Mouse (Mus musculus) hindbrain, embryonic 12.5 days (tissue): ENCODE data around the gene Dnajb3. TPM values are rescaled to one million over a fixed set of nuclear protein-coding genes. Genes with fewer than 3 reads are reported as not detected.

Experiments
- ATAC-seq: fragments of 200-750 bp; cut with Nextera tagmentation; 2 replicates; pipeline ENCODE4 v1.8.0; 2017; ENCODE audit warnings: moderate TSS enrichment; ENCODE audit not compliant: low FRiP score
- H3K27ac ChIP-seq: fragments of 300-500 bp; sonication (generic); 2 replicates; pipeline ENCODE4 v1.5.1; 2016; ENCODE audit warnings: mild to moderate bottlenecking
- H3K27me3 ChIP-seq: fragments of 300-500 bp; sonication (generic); 2 replicates; pipeline ENCODE4 v1.6.1; 2016; ENCODE audit warnings: mild to moderate bottlenecking
- H3K36me3 ChIP-seq: fragments of 300-500 bp; sonication (generic); 2 replicates; pipeline ENCODE4 v1.6.1; 2016; ENCODE audit warnings: mild to moderate bottlenecking
- H3K4me1 ChIP-seq: fragments of 300-500 bp; sonication (generic); 2 replicates; pipeline ENCODE4 v1.6.1; 2016
- H3K4me2 ChIP-seq: fragments of 300-500 bp; sonication (generic); replicated peaks from 2 replicates; pipeline ENCODE4 v1.6.1; 2016; ENCODE audit warnings: mild to moderate bottlenecking
- H3K4me3 ChIP-seq: fragments of 300-500 bp; sonication (generic); 2 replicates; pipeline ENCODE4 v1.5.1; 2016; ENCODE audit warnings: mild to moderate bottlenecking
- H3K9ac ChIP-seq: fragments of 300-500 bp; sonication (generic); 2 replicates; pipeline ENCODE4 v1.6.1; 2016; ENCODE audit warnings: mild to moderate bottlenecking, moderate library complexity
- H3K9me3 ChIP-seq: fragments of 300-500 bp; sonication (generic); replicated peaks from 2 replicates; pipeline ENCODE4 v1.6.1; 2016; ENCODE audit warnings: mild to moderate bottlenecking
- WGBS: fragments of 180-500 bp; shearing (Covaris S2); methylation state at CpG from one replicate; pipeline ENCODE4 v1.1.7; 2016; 5-methylcytosine and 5-hydroxymethylcytosine counted together
- polyA plus RNA-seq: library from polyadenylated mRNA; unstranded; fragments of >200 nt; fragmentation: Nextera tagmentation; extraction: Ambion mirVana; gene quantifications from 2 replicates; pipeline ENCODE4 v1.2.1, GENCODE M21; 2016

The Dnajb3 gene
- polyA plus RNA-seq, 1 experiment from 2014 or later, result 14.1 TPM

- Histone ChIP-seq H3K9me3 (peaks cover 41% of the 10 kb centered on the region), H3K27me3 (no peaks in the 10 kb centered on the region), H3K27ac (no peak overlapping the region), H3K4me3 (no peak overlapping the region), H3K4me1 (no peaks in the 10 kb centered on the region), H3K4me2 (no peak overlapping the region), H3K36me3 (no peaks in the 10 kb centered on the region), H3K9ac (no peak overlapping the region)
- WGBS, result 47% methylated on average over 4 of the region's 4 CpGs
- no peak for ATAC-seq
Observed at GRCm38 (mm10) chr1:88218591-88218990, 13.0 kb upstream of the Dnajb3 start.

GRCm38 (mm10) chr1:88218051-88218450 lies 12.5 kb upstream of the Dnajb3 start:
- 77% methylated on average over 9 of the region's 9 CpGs for WGBS
- ATAC-seq, result no peak

GRCm38 (mm10) chr1:88217576-88217975 lies 12.0 kb upstream of the Dnajb3 start:
- ATAC-seq, result no peak
- no peak overlapping the region for H3K4me3 ChIP-seq
- H3K36me3 ChIP-seq, result no peaks in the 10 kb centered on the region
- H3K9ac ChIP-seq, result no peak overlapping the region
- no peak overlapping the region for H3K4me2 ChIP-seq
- H3K9me3 ChIP-seq, result peaks cover 52% of the 10 kb centered on the region
- H3K27ac ChIP-seq, result no peak overlapping the region
- WGBS, result 41% methylated on average over 3 of the region's 3 CpGs
- no peaks in the 10 kb centered on the region for H3K4me1 ChIP-seq
- H3K27me3 ChIP-seq, result no peaks in the 10 kb centered on the region

More at GRCm38 (mm10) chr1:88218051-88218450, 12.5 kb upstream of the Dnajb3 start:
- H3K4me2 ChIP-seq, result no peak overlapping the region
- no peaks in the 10 kb centered on the region for H3K27me3 ChIP-seq
- H3K27ac ChIP-seq, result no peak overlapping the region
- H3K4me1 ChIP-seq, result no peaks in the 10 kb centered on the region
- H3K36me3 ChIP-seq, result no peaks in the 10 kb centered on the region
- no peak overlapping the region for H3K9ac ChIP-seq
- H3K4me3 ChIP-seq, result no peak overlapping the region
- peaks cover 47% of the 10 kb centered on the region for H3K9me3 ChIP-seq

GRCm38 (mm10) chr1:88217144-88217543 lies 11.6 kb upstream of the Dnajb3 start:
- Histone ChIP-seq H3K4me1 (no peaks in the 10 kb centered on the region), H3K4me3 (no peak overlapping the region), H3K9me3 (peaks cover 54% of the 10 kb centered on the region), H3K27ac (no peak overlapping the region), H3K9ac (no peak overlapping the region), H3K4me2 (no peak overlapping the region), H3K27me3 (no peaks in the 10 kb centered on the region), H3K36me3 (no peaks in the 10 kb centered on the region)
- WGBS, result 65% methylated on average over 2 of the region's 2 CpGs
- no peak for ATAC-seq

GRCm38 (mm10) chr1:88216551-88216950 lies 11.0 kb upstream of the Dnajb3 start:
- no peaks in the 10 kb centered on the region for H3K4me1 ChIP-seq
- peaks cover 58% of the 10 kb centered on the region for H3K9me3 ChIP-seq
- H3K4me2 ChIP-seq, result no peak overlapping the region
- H3K36me3 ChIP-seq, result no peaks in the 10 kb centered on the region
- H3K9ac ChIP-seq, result no peak overlapping the region
- 62% methylated on average over 2 of the region's 2 CpGs for WGBS
- no peak overlapping the region for H3K4me3 ChIP-seq
- no peak overlapping the region for H3K27ac ChIP-seq
- H3K27me3 ChIP-seq, result no peaks in the 10 kb centered on the region
- ATAC-seq, result no peak

- ATAC-seq, result no peak
- no peaks in the 10 kb centered on the region for H3K36me3 ChIP-seq
- H3K4me2 ChIP-seq, result no peak overlapping the region
- 72% methylated on average over 10 of the region's 10 CpGs for WGBS
- H3K9me3 ChIP-seq, result peaks cover 61% of the 10 kb centered on the region
- H3K27me3 ChIP-seq, result no peaks in the 10 kb centered on the region
- no peak overlapping the region for H3K27ac ChIP-seq
- H3K9ac ChIP-seq, result no peak overlapping the region
- no peak overlapping the region for H3K4me3 ChIP-seq
- no peaks in the 10 kb centered on the region for H3K4me1 ChIP-seq
Observed at GRCm38 (mm10) chr1:88215466-88216380, 10.1 kb upstream of the Dnajb3 start.

GRCm38 (mm10) chr1:88214462-88214952 lies 8.9 kb upstream of the Dnajb3 start:
- H3K9ac ChIP-seq, result no peak overlapping the region
- no peaks in the 10 kb centered on the region for H3K27me3 ChIP-seq
- H3K9me3 ChIP-seq, result peaks cover 61% of the 10 kb centered on the region
- no peaks in the 10 kb centered on the region for H3K36me3 ChIP-seq
- H3K27ac ChIP-seq, result no peak overlapping the region
- H3K4me2 ChIP-seq, result no peak overlapping the region
- H3K4me1 ChIP-seq, result no peaks in the 10 kb centered on the region
- 81% methylated on average over 2 of the region's 2 CpGs for WGBS
- H3K4me3 ChIP-seq, result no peak overlapping the region
- no peak for ATAC-seq

GRCm38 (mm10) chr1:88213766-88214461 lies 8.3 kb upstream of the Dnajb3 start:
- Histone ChIP-seq H3K9ac (no peak overlapping the region), H3K9me3 (peaks cover 61% of the 10 kb centered on the region), H3K4me3 (no peak overlapping the region), H3K4me1 (no peaks in the 10 kb centered on the region), H3K27me3 (no peaks in the 10 kb centered on the region), H3K4me2 (no peak overlapping the region), H3K27ac (no peak overlapping the region), H3K36me3 (no peaks in the 10 kb centered on the region)
- WGBS, result 86% methylated on average over 2 of the region's 2 CpGs
- no peak for ATAC-seq

GRCm38 (mm10) chr1:88213061-88213460 lies 7.5 kb upstream of the Dnajb3 start:
- H3K4me1 ChIP-seq, result no peaks in the 10 kb centered on the region
- ATAC-seq, result 0 out of 2 replicates have a peak, but pooled peaks have one; percentile 3
- no peaks in the 10 kb centered on the region for H3K36me3 ChIP-seq
- H3K4me2 ChIP-seq, result no peak overlapping the region
- WGBS, result 78% methylated on average over 1 of the region's 1 CpGs
- no peak overlapping the region for H3K27ac ChIP-seq
- H3K4me3 ChIP-seq, result no peak overlapping the region
- H3K27me3 ChIP-seq, result no peaks in the 10 kb centered on the region
- peaks cover 61% of the 10 kb centered on the region for H3K9me3 ChIP-seq
- H3K9ac ChIP-seq, result no peak overlapping the region

- Histone ChIP-seq H3K4me2 (no peak overlapping the region), H3K9ac (no peak overlapping the region), H3K4me1 (no peaks in the 10 kb centered on the region), H3K4me3 (no peak overlapping the region), H3K9me3 (peaks cover 59% of the 10 kb centered on the region), H3K36me3 (no peaks in the 10 kb centered on the region), H3K27ac (no peak overlapping the region), H3K27me3 (no peaks in the 10 kb centered on the region)
- ATAC-seq, result peak; percentile 24; the same call in 1 of the 2 replicates
- WGBS, result 62% methylated on average over 8 of the region's 8 CpGs
Observed at GRCm38 (mm10) chr1:88212341-88213045, 6.9 kb upstream of the Dnajb3 start.

GRCm38 (mm10) chr1:88211812-88212211 lies 6.2 kb upstream of the Dnajb3 start, which contains the start of gene Ugt1a1:
TSS of gene Ugt1a1 (plus strand) at chr1:88211959.
- peak; percentile 14; the same call in 1 of the 2 replicates for ATAC-seq
- H3K9me3 ChIP-seq, result peaks cover 52% of the 10 kb centered on the region
- no peaks in the 10 kb centered on the region for H3K36me3 ChIP-seq
- H3K4me3 ChIP-seq, result no peak within 1 kb of the TSS
- H3K4me1 ChIP-seq, result no peaks in the 10 kb centered on the region
- no peak within 1 kb of the TSS for H3K27ac ChIP-seq
- H3K9ac ChIP-seq, result no peak within 1 kb of the TSS
- H3K4me2 ChIP-seq, result no peak within 1 kb of the TSS
- WGBS, result 70% methylated on average over 8 of the region's 8 CpGs
- no peaks in the 10 kb centered on the region for H3K27me3 ChIP-seq
